Mouse (Mus musculus) fat pad, adult 2 months (tissue): Measurements from ENCODE around the gene Slco3a1.

ENCODE experiments used
- DNase-seq: peaks from one replicate; pipeline ENCODE4 v3.0.0-alpha.2; 2011; ENCODE audit warnings: low read depth, low spot score; ENCODE audit errors: extremely low read depth

Gene Slco3a1

GRCm38 (mm10) chr7:74391451-74391873 is 163.1 kb downstream of the Slco3a1 start:
- DNase-seq = no peak

DNA sequence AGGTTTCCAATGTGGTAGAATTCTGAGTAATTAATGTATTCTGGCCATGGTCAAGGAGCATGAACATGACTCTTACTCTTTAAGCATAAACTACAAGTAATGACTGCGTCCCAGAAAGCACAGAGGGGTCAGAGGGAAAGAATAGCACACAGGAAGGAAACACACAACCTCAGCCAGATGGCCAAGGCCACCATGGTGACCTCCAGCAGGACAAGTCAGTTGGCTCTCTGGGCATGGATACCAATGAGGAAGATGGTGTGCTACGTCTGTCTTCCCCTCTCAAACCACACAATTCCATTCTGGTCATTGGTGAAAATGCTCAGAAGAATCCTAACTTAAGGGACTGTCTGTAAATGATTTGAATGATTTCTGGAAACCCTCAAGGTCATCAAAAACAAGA is 165.0 kb downstream of the Slco3a1 start:
- no peak for DNase-seq

- no peak for DNase-seq
These were observed 168.3 kb downstream of the Slco3a1 start for GRCm38 (mm10) chr7:74386257-74386656.

- no peak for DNase-seq
These were observed 171.4 kb downstream of the Slco3a1 start for GRCm38 (mm10) chr7:74383040-74383666.

DNA sequence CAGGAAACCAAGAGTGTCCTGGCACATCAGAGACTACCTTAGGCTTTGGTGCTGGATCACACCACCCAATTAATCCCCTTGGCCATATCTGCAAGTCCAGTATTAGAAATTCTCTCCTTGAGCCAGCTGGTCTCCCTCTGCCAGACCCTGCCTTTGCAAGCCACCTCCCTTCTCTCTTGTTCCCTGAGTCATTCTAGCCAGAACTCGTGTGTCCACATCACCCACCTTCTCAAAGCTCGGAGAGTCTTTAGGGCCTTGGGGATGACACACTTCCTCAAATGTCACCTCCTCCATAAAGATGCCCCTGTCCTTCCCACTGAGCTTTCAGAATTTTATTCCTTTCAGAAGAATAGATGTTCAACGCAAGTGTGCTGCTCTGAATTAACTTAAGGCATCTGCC is 172.3 kb downstream of the Slco3a1 start:
- no peak for DNase-seq

DNA sequence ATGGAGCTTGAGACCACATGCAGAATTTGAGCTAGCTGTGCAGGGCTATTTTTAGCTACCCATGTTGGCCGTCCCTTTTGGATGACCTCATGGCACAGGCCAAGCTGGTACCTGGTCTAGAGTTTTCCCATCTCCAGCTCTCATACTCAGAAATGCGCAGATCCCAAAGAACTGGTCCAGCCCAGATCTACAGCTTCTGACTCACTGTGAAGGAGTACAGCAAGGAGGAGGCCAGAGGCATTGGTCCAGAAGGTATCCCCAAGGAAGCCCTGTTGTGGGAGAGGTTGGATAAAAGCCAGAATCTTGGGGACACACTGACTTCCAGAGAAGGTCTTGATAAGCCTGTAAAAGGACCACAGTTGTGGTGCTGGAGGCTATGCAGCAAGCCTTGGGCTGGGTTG is 172.7 kb downstream of the Slco3a1 start:
- DNase-seq = no peak

- DNase-seq = no peak
These were observed 173.5 kb downstream of the Slco3a1 start for GRCm38 (mm10) chr7:74381051-74381450.

DNA sequence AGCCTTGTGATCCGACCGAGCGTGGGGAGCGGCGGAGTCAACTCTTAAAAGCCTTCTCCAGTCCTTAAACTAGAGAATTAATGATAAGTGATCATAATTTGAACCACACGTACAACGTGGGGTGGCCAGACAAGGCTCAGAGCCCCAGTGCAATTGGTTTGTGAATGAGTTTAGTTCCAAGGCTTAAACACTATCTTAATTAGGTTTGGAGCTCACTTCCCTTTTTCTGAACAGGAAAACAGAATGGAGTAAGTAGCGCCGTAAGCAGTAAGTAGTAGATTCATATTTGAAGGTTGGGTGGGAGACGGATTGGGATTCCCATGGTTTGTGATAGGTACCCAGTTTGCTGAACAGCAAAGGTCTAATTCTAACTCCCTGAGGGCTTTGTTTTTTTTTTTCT is 176.7 kb downstream of the Slco3a1 start:
- DNase-seq = no peak

DNA sequence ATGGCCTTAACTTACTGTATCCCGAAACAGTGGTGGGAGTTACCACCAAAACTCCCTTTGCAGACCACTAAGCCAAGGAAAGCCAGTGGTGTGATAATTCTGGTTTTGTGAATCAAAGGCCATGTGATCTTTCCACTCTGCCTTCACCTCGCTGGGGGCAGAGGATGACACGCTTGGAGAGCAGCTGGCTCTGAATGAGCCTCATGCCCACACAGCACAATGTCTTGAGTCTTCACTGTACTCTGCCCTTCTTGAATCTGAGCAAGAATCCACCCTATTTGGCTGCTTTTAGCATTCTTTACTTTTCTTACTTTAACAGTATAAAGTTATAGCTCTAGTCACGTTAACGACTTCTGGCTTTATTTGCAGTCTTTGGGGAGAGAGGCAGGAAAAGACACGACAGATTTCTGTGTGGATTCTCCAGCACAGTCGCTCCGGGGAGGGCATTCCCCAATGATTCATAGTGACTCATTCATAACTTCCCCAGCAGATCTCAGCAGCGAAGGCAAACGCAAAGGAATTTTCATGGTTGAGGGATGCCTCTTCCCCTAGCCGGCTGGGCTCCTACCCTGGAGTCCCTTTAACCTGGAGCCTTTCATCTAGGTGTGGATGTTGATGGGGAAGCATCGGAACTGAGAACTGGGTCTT is 178.1 kb downstream of the Slco3a1 start:
- DNase-seq = no peak

GRCm38 (mm10) chr7:74375174-74375957 is 179.2 kb downstream of the Slco3a1 start:
- no peak for DNase-seq

GRCm38 (mm10) chr7:74373056-74373455 is 181.5 kb downstream of the Slco3a1 start:
- no peak for DNase-seq

DNA sequence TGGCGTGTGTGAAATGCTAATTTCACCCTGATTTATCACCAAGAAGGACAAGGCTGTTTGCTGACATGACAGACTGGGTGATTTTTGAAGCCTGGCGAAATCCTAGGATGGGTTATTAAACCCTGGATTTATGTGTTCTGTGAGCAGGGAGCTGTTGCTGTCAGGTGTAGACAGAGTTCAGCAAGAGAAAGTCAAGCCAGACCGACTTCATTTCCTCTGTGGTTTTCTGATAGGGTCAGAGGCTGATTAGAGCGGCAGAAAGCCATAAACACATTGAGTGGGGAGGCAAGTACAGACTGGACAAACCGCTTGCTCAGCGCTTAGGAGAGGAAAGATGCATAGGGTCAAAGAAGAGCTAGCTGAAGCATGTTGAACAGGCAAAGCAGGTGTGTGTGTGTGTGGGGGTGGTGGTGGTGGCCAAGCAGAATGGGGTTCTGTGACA is 182.4 kb downstream of the Slco3a1 start:
- no peak for DNase-seq

DNA sequence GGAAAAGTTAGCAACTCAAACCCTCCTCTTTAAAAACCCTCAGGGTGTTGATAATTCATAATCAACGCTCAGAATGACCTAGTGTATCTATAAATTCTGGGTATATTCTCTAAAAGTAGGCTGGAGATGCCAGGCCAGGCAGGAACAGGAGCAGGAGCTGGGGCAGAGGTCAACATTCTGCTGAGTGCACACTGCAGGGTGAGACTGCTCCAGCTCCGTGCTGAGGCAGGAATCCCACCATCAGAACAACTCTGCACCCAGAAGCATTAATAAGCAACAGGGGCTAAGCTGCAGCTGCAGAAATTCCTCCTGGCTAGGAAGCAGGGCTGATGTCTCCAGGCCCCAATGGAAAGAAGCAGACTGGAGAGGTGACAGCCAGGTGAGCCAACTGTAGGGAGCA is 182.9 kb downstream of the Slco3a1 start:
- DNase-seq = no peak

DNA sequence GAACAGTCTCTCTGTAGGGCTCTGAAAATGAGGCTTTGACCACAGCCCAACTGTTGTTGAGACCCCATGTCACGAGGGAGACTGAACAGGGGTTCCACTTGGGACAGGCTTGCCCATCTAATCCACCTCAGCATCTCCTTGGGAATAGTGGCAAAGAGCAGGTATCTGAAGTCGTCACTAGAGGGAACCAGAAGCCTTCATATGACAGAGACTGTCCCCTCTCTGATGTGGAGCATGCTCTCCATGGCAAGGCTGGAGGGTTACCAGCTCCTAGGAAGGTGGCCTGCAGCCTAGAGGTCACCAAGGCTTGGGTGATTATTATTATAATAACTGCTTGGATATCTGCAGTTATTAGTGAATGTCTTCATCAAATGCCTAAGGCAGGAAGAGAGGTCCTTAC is 183.4 kb downstream of the Slco3a1 start:
- DNase-seq = no peak

DNA sequence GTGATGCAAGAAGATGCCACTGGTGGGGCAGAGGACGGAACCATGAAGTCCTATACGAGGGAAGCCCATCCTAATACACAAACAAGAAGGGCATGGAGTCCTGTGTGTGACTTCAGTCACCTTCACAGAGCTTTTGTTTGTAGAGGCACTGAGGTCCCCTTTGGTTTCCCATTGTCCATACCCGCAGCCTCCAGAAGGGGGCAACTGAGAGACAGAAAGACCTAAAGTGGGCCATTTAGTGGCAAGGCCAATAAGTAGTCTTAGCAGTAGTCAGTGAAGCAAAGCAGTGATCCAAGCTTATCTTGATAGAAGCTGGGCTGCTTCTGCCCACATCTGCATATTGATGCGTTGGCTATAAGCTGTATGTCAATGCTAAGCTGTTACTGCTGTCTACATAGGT is 184.9 kb downstream of the Slco3a1 start:
- no peak for DNase-seq

- no peak for DNase-seq
These were observed 186.2 kb downstream of the Slco3a1 start for GRCm38 (mm10) chr7:74368256-74368980.

- no peak for DNase-seq
These were observed 187.2 kb downstream of the Slco3a1 start for GRCm38 (mm10) chr7:74367350-74367749.

DNA sequence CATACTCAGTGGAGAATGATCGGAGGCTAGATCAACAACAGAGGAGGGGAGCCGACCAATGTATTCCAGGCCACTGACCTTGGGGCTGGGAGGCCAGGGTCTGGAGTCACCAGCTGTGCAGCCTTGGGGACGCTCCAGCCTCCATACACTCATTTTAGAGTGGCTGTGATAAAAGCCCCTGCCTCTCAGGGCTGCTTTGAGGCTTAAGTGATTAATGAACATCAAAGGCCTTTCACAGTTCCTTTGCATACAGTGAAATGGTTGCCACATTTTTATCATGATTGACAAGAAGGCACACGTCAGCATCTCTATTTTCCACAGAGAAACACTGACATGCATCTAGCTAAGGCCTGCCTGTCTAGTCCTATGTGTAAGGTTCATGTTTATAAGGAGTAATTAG is 189.0 kb downstream of the Slco3a1 start:
- no peak for DNase-seq

GRCm38 (mm10) chr7:74364956-74365355 is 189.6 kb downstream of the Slco3a1 start:
- DNase-seq = no peak

GRCm38 (mm10) chr7:74363440-74363839 is 191.1 kb downstream of the Slco3a1 start:
- DNase-seq = no peak

GRCm38 (mm10) chr7:74361677-74362076 is 192.9 kb downstream of the Slco3a1 start:
- no peak for DNase-seq
